Comparison of ENCODE assay signal across 8 mouse cellular contexts in the genomic region with DNA sequence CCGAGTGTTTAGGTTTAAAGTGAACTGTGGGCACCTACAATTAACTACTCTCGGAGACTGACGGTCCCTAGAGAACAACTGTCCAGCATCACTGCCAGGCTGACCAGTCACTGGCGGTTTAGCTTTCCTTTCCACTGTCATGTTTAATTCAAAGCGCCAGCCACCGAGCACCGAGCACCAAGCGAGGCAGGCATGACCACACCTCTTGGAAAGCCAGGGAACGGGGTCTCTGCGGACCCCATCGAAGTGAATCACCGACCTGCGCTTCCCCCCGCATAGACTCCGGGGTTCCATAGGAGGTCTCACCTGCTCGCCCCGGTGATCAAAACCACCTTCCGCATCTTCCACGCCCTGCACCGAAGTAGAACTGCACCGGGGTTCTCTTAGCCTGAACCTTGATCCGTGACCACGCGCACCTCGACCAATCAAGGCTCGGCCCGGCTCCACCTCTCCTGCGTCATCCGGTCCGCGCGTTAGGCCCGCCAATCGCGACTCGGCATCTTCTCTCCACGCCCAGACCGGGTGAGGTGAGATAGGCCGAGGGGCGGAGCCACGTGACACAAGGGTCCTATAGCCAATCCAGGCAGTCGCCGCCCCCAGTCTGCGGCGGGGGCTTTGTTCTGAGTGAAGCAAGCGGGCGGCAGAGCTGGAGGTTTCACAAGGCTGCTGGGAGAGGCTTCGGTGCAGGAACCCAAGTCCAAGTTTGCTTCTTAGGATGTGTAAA. TPM values are rescaled to one million over a fixed set of nuclear protein-coding genes. Genes with fewer than 3 reads are reported as not detected.
DNase-seq lines count a peak whose midpoint lies in the region; ATAC-seq and TF ChIP-seq lines count a peak whose summit lies in the region.

A gene (minus strand): TSS at position 450 of the 724 bp plus-strand sequence.

- peak; percentile 99 for ATAC-seq in G1E (ENCODE audit: extremely low read depth, insufficient number of reproducible peaks, low FRiP score, poor library complexity, severe bottlenecking)
- ATAC-seq in forebrain, embryonic 16.5 days, result peak; percentile 100
- peak; percentile 100 for ATAC-seq in lung, embryonic 14.5 days (ENCODE audit: insufficient read depth)

- H3K9ac ChIP-seq in forebrain, embryonic 16.5 days (replicated peaks; ENCODE audit: low read depth, low read length), result peak within 1 kb of the TSS; percentile 60
- peak within 1 kb of the TSS; percentile 64 for H3K9ac ChIP-seq in lung, embryonic 14.5 days

- intact Hi-C loops in heart, postnatal 36 days (cut with DNase I), result loop anchor here (5.0 kb wide), 1 partner anchor 168 kb away; no protein-coding TSS in a partner anchor

- TF ChIP-seq POLR2A in olfactory bulb, adult 2 months (IDR thresholded peaks at IDR 0.05; ENCODE audit: insufficient read depth, low read depth, low read length), result peak; percentile 77
- peak; percentile 67; the same call in 1 of the 2 replicates for TF ChIP-seq POLR2A in thymus, adult 2 months (IDR thresholded peaks at IDR 0.05; ENCODE audit: control insufficient read depth, extremely low read depth, insufficient read depth, low read length, poor library complexity)

- WGBS in forebrain, embryonic 16.5 days, result under 1% methylated on average over 48 of the region's 48 CpGs
- under 1% methylated on average over 48 of the region's 48 CpGs for WGBS in lung, embryonic 14.5 days
- under 1% methylated on average over 48 of the region's 48 CpGs for WGBS in olfactory bulb, adult 2 months
- 3% methylated on average over 48 of the region's 48 CpGs for WGBS in thymus, adult 2 months

- DNase-seq in G1E (ENCODE audit: low spot score), result peak; percentile 96
- peak; percentile 96 to 100 for DNase-seq in cerebellum, adult 18-20 months
- peak; percentile 93 to 94 for DNase-seq in heart, postnatal 36 days
- peak; percentile 97 to 99 for DNase-seq in layer of hippocampus, adult 2 months (ENCODE audit: low spot score in 2 of 2)
- DNase-seq in lung, embryonic 14.5 days, result peak; percentile 100
- peak; percentile 97 for DNase-seq in thymus, adult 2 months

- no peaks in the 10 kb centered on the region for H3K9me3 ChIP-seq in G1E (replicated peaks)
- H3K9me3 ChIP-seq in forebrain, embryonic 16.5 days (ENCODE audit: control insufficient read depth, low read length), result no peaks in the 10 kb centered on the region
- no peaks in the 10 kb centered on the region for H3K9me3 ChIP-seq in lung, embryonic 14.5 days (ENCODE audit: low read depth, low read length)

- peaks cover 14% of the 10 kb centered on the region for H3K4me1 ChIP-seq in G1E (ENCODE audit: insufficient read depth, low read depth, low read length)
- peaks cover 10% of the 10 kb centered on the region for H3K4me1 ChIP-seq in forebrain, embryonic 16.5 days (replicated peaks; ENCODE audit: control insufficient read depth, insufficient read depth, low read length)
- H3K4me1 ChIP-seq in lung, embryonic 14.5 days (ENCODE audit: insufficient read depth), result peaks cover 4% of the 10 kb centered on the region; the same call in 1 of the 2 replicates
- H3K4me1 ChIP-seq in olfactory bulb, adult 2 months (ENCODE audit: control insufficient read depth, insufficient read depth, low read length), result peaks cover 4% of the 10 kb centered on the region
- H3K4me1 ChIP-seq in thymus, adult 2 months (replicated peaks; ENCODE audit: control insufficient read depth, insufficient read depth, low read length), result no peaks in the 10 kb centered on the region

- peak within 1 kb of the TSS; percentile 81 for H3K4me2 ChIP-seq in forebrain, embryonic 16.5 days (ENCODE audit: low read length)
- H3K4me2 ChIP-seq in lung, embryonic 14.5 days, result peak within 1 kb of the TSS; percentile 80

- no peak for TF ChIP-seq CTCF in G1E (IDR thresholded peaks at IDR 0.05; ENCODE audit: low read depth, low read length)
- TF ChIP-seq CTCF in layer of hippocampus, adult 2 months (conservative IDR thresholded peaks at IDR 0.05), result no peak
- no peak for TF ChIP-seq CTCF in lung, embryonic 14.5 days (IDR thresholded peaks at IDR 0.05; ENCODE audit: low read depth)
- TF ChIP-seq CTCF in olfactory bulb, adult 2 months (IDR thresholded peaks at IDR 0.05; ENCODE audit: insufficient read depth, low read depth, low read length), result no peak
- TF ChIP-seq CTCF in thymus, adult 2 months (IDR thresholded peaks at IDR 0.05; ENCODE audit: borderline replicate concordance, control insufficient read depth, extremely low read depth, insufficient read depth, low read length, poor library complexity), result 0 out of 2 replicates have a peak, but pooled peaks have one; percentile 38

- H3K27me3 ChIP-seq in G1E (ENCODE audit: insufficient read depth, low read length), result no peaks in the 10 kb centered on the region
- H3K27me3 ChIP-seq in forebrain, embryonic 16.5 days (replicated peaks; ENCODE audit: control insufficient read depth, insufficient read depth, low read length), result no peaks in the 10 kb centered on the region
- no peaks in the 10 kb centered on the region for H3K27me3 ChIP-seq in lung, embryonic 14.5 days (ENCODE audit: insufficient read depth, low read length)
- no peaks in the 10 kb centered on the region for H3K27me3 ChIP-seq in thymus, adult 2 months (ENCODE audit: control insufficient read depth, insufficient read depth, low read length)

- H3K36me3 ChIP-seq in G1E (replicated peaks), result peaks cover 34% of the 10 kb centered on the region
- H3K36me3 ChIP-seq in forebrain, embryonic 16.5 days (ENCODE audit: control insufficient read depth, insufficient read depth), result peaks cover 7% of the 10 kb centered on the region; the same call in 1 of the 2 replicates
- H3K36me3 ChIP-seq in lung, embryonic 14.5 days (ENCODE audit: insufficient read depth), result peaks cover 19% of the 10 kb centered on the region
- H3K36me3 ChIP-seq in thymus, adult 2 months (ENCODE audit: control insufficient read depth, insufficient read depth, low read length), result no peaks in the 10 kb centered on the region

- peak within 1 kb of the TSS; percentile 75 for H3K4me3 ChIP-seq in G1E (ENCODE audit: low read depth, low read length)
- peak within 1 kb of the TSS; percentile 76 for H3K4me3 ChIP-seq in forebrain, embryonic 16.5 days (replicated peaks; ENCODE audit: low read length)
- H3K4me3 ChIP-seq in layer of hippocampus, adult 2 months, result peak within 1 kb of the TSS; percentile 84
- H3K4me3 ChIP-seq in lung, embryonic 14.5 days (ENCODE audit: low read depth, low read length), result peak within 1 kb of the TSS; percentile 64
- peak within 1 kb of the TSS; percentile 60 for H3K4me3 ChIP-seq in olfactory bulb, adult 2 months (ENCODE audit: insufficient read depth, low read depth, low read length)
- peak within 1 kb of the TSS; percentile 54 for H3K4me3 ChIP-seq in thymus, adult 2 months (ENCODE audit: control insufficient read depth, insufficient read depth, low read length)

- peak within 1 kb of the TSS; percentile 82 for H3K27ac ChIP-seq in forebrain, embryonic 16.5 days (ENCODE audit: low read length)
- H3K27ac ChIP-seq in layer of hippocampus, adult 2 months, result peak within 1 kb of the TSS; percentile 76
- H3K27ac ChIP-seq in lung, embryonic 14.5 days (ENCODE audit: low read depth), result peak within 1 kb of the TSS; percentile 92
- H3K27ac ChIP-seq in olfactory bulb, adult 2 months (ENCODE audit: insufficient read depth, low read depth, low read length), result no peak within 1 kb of the TSS
- no peak within 1 kb of the TSS for H3K27ac ChIP-seq in thymus, adult 2 months (ENCODE audit: control insufficient read depth, insufficient read depth, low read length)

RNA-seq across cellular contexts. Expression of the gene that starts here (rescaled TPM):
- 9.8 and 10.4 TPM in 2 replicates for total RNA-seq in G1E (2014; fragmentation: Nextera tagmentation)
- 14.5 and 18.7 TPM in 2 replicates for total RNA-seq in G1E (2017)
- 0.86 and 3.4 TPM in 2 replicates for polyA plus RNA-seq in G1E (2012)
- polyA plus RNA-seq in forebrain, embryonic 16.5 days (2015; fragmentation: Nextera tagmentation; extraction: Ambion mirVana), result 18.1 and 19.5 TPM in 2 replicates
- total RNA-seq in heart, postnatal 36 days (2021), result 10 to 100 TPM; 14.2 to 15.3 TPM
- 10 to 100 TPM; 13.1 to 15.9 TPM for total RNA-seq in layer of hippocampus, adult 2 months (2021)
- polyA plus RNA-seq in lung, embryonic 14.5 days (2014; fragmentation: Nextera tagmentation; extraction: Ambion mirVana), result 11.2 and 13.5 TPM in 2 replicates
- not detected in 2 replicates for polyA plus RNA-seq in olfactory bulb, adult 2 months (2012; ENCODE audit: insufficient read depth, insufficient read length, low replicate concordance, missing spikeins)
- 3.9 and 4.8 TPM in 2 replicates for polyA plus RNA-seq in thymus, adult 2 months (2012; rRNA removed)

Comparison
In these comparisons a context has a peak if more than half of its experiments do, and no peak if none do; other contexts are left out.
1. H3K27ac ChIP-seq: peak in forebrain, embryonic 16.5 days (single experiment), layer of hippocampus, adult 2 months (single experiment) and lung, embryonic 14.5 days (single experiment); none in olfactory bulb, adult 2 months (single experiment) and thymus, adult 2 months (single experiment).
2. Peak in every context shown above with its lines, with median percentiles within 50 percentile points of each other: ATAC-seq, DNase-seq and H3K4me3 ChIP-seq.